Mouse (Mus musculus) cerebellum, adult 8-10 months (tissue): Measurements from ENCODE around the gene Hk1.
"Not testable (repeated sequence)": the region's sequence is repeated elsewhere in the genome, so short reads cannot be mapped to it uniquely, and the experiment has no call there.

Experiments used
- DNase-seq: peaks from one replicate; pipeline ENCODE4 v3.0.0; 2022

Gene Hk1

GRCm38 (mm10) chr10:62340095-62340731 is 39.5 kb downstream of the Hk1 start:
- DNase-seq: peak; percentile 94

- DNase-seq: peak; percentile 63
These were observed 40.3 kb downstream of the Hk1 start for GRCm38 (mm10) chr10:62339211-62340094.

DNA sequence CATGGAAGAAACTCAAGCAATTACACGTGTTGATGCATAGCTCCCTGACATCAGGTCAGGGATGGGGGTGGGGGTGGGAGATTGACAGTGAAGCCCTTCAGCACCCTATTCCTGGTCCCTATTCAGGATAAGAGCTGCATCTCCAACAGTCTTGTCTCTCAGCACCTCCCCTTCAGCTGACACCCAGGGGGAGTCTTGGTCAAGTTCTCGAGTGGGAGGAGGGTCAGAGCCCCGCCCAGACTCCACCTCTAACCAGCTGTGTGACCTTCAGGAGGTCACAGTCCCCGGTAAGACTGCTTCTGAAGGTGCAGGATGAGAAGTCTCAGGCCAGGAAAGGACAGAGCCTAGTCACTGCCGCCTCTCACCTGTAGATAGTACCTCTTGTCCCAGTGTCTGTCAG is 41.1 kb downstream of the Hk1 start:
- DNase-seq: no peak

GRCm38 (mm10) chr10:62338176-62338575 is 41.5 kb downstream of the Hk1 start:
- no peak for DNase-seq

DNA sequence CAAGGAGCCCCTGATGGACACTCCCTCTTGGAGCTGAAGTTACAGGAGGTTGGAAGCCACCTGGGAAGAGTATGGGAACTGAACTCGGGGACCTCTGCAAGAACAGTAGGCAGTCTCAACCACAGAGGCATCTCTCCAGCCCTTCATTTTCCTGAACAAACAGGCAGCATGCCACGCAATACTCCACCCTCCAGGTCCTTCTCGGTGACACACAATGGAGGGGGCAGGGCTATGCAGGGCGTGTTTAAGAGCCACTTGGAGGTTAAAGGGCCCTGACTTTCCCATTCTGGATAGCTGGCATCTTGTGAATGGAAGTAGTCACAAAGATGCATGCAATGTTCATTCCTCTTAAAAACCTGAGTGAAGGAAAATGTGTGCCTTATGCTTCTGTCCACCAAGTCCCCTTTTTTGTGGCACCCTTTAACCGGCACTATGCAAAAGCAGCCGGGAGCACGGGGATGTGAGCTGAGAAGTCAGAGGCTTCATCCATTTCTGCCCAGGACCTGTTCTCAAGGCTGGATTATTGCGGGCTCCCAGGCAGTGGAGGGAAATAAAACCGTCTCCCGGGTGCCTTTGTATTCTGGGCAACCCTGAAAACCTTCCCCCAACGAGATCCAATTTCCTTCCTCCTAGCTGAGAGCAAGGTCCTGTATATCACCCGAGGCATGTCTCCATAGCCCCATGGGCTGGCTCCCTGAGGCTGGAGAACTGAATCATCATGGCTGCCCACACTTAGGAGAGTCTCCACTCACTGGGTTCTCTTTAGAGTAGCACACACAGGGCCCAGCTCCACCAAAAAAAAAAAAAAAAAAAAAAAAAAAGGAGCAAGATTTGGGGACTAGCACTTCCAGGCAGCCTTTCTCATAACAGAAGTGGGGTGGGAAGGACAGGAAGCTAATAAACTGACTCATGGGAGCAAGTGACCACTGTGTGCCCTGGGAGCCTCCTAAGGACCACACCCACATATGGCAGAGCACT is 42.8 kb downstream of the Hk1 start:
- no peak for DNase-seq

- DNase-seq: no peak
These were observed 44.3 kb downstream of the Hk1 start for GRCm38 (mm10) chr10:62335423-62335776.

GRCm38 (mm10) chr10:62334686-62335422 is 44.9 kb downstream of the Hk1 start:
- no peak for DNase-seq

- DNase-seq: no peak
These were observed 46.4 kb downstream of the Hk1 start for GRCm38 (mm10) chr10:62333269-62333668.

DNA sequence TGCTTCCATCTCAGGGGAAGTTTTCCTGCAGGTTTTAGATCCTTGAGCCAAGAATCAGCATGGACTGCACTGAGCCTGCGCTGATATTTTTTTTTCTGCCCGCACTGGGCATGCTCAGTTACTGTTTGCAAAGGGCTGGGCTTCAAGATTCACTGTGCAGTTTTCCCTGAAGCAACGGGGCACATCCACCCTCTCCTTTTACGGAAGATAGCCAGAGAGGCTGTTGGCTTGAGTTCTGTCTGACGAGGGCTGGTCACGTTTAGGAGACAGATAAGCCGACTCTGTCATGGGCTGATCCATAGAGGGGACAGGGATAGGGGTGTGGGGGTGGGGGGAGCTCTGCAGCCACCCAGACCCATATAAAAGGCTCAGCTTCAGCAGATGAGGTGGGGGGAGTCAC is 47.2 kb downstream of the Hk1 start:
- peak; percentile 69 for DNase-seq

DNA sequence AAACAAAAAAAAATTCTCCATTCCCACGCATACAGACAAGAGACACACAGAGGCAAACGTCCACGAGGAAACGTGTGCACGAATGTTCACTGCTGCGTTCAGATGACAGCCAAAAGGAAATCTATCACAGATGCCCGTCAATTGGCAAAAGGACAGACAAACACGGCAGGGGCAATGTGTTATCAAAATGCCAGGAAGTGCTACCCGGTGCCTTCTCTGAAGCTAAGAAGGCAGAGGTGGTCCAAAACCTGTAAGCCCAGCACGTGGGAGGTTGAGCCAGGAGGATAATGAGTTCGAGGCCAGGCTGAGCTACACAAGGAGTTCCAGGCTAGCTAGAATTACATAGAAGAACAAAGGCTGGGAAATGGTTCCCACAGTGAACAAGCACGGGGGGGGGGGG is 47.9 kb downstream of the Hk1 start:
- peak; percentile 27 for DNase-seq

DNA sequence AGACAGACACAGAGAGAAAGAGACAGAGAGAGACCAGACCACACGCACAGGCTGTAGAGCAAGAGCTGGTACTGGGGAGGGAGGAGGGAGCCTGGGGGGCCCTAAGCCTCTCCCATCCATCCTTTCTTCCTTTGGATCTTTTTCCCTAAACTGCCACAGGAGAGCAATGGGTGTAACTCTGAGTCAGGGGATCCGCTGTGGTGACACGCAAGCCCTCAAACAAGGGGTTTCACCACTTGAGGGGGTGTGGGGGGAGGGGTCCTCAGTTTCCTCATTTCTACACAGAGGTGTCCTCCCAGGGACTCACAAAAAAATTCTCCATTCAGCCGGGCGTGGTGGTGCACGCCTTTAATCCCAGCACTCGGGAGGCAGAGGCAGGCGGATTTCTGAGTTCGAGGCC is 48.4 kb downstream of the Hk1 start:
- DNase-seq: peak; percentile 19

DNA sequence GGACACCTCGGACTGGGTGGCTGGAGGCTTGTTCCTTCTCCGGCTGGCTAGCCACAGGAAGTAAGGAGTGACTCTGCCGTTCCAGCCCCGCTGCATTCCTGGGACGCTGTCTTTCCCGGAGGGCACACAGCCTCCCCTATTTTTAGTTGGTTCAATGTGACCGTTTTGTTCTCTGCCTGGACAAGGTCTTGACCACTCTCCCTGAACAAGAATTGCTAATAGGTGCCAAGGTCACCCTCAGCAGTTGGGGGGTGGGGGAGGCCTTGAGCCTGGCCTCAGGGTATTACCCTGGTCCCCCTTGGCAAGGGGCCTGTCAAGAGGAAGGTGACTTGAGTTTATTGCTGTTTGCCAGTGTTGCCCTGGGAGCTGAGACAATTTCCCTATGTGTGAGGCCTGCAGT is 49.9 kb downstream of the Hk1 start:
- no peak for DNase-seq

- DNase-seq: no peak
These were observed 50.8 kb downstream of the Hk1 start for GRCm38 (mm10) chr10:62328886-62329412.

- no peak for DNase-seq
These were observed 52.0 kb downstream of the Hk1 start for GRCm38 (mm10) chr10:62327572-62328317.

- no peak for DNase-seq
These were observed 52.7 kb downstream of the Hk1 start for GRCm38 (mm10) chr10:62326818-62327571.

DNA sequence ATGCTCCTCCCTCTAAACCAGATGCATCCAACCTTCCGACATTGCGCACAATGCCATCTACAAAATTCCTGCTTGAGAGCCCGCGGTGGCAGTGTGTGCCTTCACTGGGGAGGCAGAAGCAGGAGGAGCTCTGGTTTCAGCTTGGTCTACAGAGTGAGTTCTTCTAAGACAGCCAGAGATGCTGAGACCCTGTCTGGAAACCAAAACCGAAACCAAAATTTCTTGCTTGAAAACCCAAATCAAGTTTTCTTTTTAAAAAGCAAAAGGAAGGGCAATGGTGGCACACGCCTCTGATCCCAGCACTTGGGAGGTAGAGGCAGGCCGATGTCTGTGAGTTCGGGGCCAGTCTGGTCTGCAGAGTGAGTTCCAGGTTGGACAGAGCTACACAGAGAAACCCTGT is 53.7 kb downstream of the Hk1 start:
- DNase-seq: no peak

- not testable (repeated sequence) for DNase-seq
These were observed 56.9 kb downstream of the Hk1 start for GRCm38 (mm10) chr10:62322821-62323220.

- no peak for DNase-seq
These were observed 58.3 kb downstream of the Hk1 start for GRCm38 (mm10) chr10:62321457-62321856.

DNA sequence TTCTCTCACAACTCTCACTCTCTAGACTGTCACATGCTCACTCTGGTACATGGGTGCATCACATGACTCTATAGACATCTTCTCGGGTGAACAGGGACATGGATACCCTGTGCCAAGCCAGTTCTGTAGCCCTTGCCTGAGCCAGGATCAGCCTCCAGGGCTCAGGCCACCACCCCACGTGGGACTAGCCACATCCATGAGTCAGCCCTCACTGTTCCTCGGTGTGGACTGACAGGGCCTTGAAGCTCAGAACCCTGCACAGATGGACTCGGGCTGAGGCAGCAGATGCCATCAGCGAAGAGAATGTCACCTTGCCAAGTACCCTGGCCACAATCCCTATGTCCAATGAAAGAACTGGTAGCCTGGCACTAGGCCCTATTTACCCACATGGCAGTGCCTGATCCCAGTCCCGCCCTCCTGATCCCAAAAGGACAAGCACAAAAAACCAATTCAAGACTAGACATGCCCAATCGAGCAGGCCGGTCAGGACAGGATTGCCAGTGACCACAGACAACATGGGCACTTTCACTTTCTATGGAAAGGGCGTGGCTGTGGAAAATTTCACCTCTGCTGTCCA is 59.2 kb downstream of the Hk1 start:
- peak; percentile 99 for DNase-seq

GRCm38 (mm10) chr10:62319154-62319553 is 60.6 kb downstream of the Hk1 start:
- no peak for DNase-seq
